Mouse (Mus musculus) cerebral cortex, adult 2 months (tissue): ENCODE data around the gene Epo.

ENCODE experiments used
- WGBS: fragments of 180-500 bp; shearing (Covaris S2); methylation state at CpG from one replicate; pipeline ENCODE4 v1.1.7; 2018; 5-methylcytosine and 5-hydroxymethylcytosine counted together

The Epo gene

GRCm38 (mm10) chr5:137474351-137474750, 58.7 kb downstream of the Epo start:
- 78% methylated on average over 2 of the region's 2 CpGs for WGBS

GRCm38 (mm10) chr5:137472252-137472904, 60.7 kb downstream of the Epo start:
- 65% methylated on average over 5 of the region's 5 CpGs for WGBS

DNA sequence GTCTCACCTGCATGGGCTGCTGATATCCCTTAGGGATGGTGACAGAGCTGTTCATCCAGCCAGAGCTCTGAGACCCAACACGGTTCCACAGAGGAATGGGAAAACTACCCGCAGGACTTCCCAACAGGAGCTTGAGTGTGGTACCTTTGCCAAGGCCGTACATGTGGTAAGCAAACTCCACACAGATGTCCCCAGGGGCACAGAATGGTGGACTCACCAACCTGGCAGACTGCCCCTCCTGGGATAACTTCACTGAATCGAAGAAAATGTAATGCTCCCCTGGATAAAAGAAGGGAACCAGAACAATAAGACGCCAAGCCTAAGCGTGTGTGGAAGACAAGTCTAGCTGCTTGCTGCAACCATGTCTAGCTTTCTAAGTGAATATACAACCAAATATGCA, 66.1 kb downstream of the Epo start:
- 95% methylated on average over 6 of the region's 6 CpGs for WGBS

- WGBS, result 17% methylated on average over 3 of the region's 3 CpGs
Measured at GRCm38 (mm10) chr5:137465049-137465448, 68.0 kb downstream of the Epo start.

DNA sequence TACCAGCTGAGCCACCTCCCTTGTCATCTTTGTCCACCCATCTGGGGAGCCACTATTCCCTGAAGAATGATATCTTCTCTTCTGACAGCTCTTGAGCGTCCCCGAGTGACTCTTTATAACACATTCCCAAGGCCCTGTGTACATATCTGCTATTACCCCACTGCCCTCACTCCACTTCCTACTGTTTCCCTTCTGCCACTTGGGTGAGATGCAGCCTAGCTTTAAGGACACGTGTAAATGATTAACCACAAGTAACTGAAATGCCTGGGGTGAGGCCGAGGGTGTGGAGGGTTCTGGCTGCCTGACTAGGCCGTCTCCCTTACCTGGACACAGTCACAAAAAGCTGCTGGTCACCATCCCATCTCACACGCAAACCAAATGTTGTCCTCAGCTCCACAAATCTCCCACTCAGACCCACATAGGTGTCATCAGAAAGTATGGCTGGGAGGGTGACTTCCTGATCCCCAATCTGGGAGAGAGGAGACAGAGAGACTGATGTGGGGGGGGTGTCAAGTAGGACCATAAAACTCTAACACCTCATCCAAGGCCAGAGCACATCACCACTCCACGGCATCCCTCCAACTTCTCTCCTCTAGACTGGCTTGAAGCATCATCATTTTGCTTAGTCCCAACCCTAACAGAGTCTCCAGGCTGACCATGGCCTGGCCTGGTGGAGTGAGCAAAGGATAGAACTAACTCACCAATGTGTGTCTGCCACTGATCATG, 77.0 kb downstream of the Epo start:
- 85% methylated on average over 7 of the region's 7 CpGs for WGBS

DNA sequence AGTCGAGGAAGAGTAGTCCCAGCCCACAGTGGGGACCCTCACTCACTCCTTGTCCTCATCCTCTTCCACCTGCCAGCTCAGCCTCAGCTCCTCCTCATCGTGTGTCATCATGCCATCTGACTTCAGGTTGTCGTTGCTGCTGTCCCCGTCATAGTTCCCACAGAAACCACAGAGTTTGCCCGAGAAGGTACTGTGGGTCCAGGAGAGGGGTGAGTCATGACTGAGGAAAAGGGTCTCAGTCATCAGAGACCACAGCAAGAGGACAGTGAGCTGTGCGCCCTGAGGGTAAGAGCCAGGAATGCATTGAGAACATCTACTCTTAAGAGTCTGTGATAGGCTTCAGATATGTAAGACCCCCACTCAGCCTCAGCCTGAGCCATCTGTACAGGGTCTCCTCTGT, 77.8 kb downstream of the Epo start:
- WGBS, result 77% methylated on average over 6 of the region's 6 CpGs

GRCm38 (mm10) chr5:137440216-137440855, 92.7 kb downstream of the Epo start:
- WGBS, result 73% methylated on average over 11 of the region's 11 CpGs

DNA sequence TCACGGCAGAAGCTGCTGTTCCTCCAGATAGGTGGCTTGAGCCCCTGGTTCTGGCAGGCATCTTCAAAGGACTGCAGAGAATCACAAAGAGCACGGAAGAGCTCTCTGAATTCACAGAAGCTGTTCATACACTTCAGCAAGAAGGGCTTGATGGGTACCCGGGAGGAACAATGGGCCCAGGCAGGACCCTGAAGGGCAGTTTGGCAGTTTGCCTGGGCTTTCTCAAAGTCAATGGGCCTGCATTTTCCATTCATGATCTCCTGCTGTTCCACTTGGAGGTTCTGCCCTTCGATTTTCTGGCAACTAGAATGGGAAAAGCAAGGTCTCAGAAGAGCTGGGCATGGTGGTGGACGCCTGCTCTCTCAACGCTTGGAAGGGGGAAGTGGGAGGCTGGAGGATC, 99.2 kb downstream of the Epo start:
- 52% methylated on average over 6 of the region's 6 CpGs for WGBS
